Mouse (Mus musculus) cerebellum, adult 2 months (tissue): ENCODE measurements around the gene Sytl3.

Experiments
- CTCF ChIP-seq: fragments of 200-500 bp; IDR thresholded peaks from 2 replicates; pipeline ENCODE4 v1.5.1; 2011; ENCODE audit warnings: low read depth, mild to moderate bottlenecking, control low read depth, low read length, moderate library complexity, borderline replicate concordance; ENCODE audit not compliant: insufficient read depth
- POLR2A ChIP-seq: fragments of 200-500 bp; IDR thresholded peaks from 2 replicates; pipeline ENCODE4 v1.6.1; 2011; ENCODE audit warnings: low read length, control low read depth, borderline replicate concordance; ENCODE audit not compliant: insufficient read depth

- TF ChIP-seq POLR2A, result no peak
- TF ChIP-seq CTCF, result no peak
Measured at GRCm38 (mm10) chr17:6755873-6756272, 97.0 kb downstream of the Sytl3 start.
